Mouse (Mus musculus) bone marrow macrophage, adult 2 months (primary cell): ENCODE data around the gene Picalm.
"Not testable (repeated sequence)": the region's sequence is repeated elsewhere in the genome, so short reads cannot be mapped to it uniquely, and the experiment has no call there.

Experiments used
- CTCF ChIP-seq: IDR thresholded peaks from 2 replicates; pipeline ENCODE4 v1.5.1; 2012; ENCODE audit warnings: low read depth, mild to moderate bottlenecking, low read length, moderate library complexity
- POLR2A ChIP-seq: IDR thresholded peaks from 2 replicates; pipeline ENCODE4 v1.6.1; 2012; ENCODE audit warnings: mild to moderate bottlenecking, low read depth, low read length, borderline replicate concordance

GRCm38 (mm10) chr7:90228884-90229283, 98.9 kb downstream of the Picalm start:
- TF ChIP-seq CTCF, POLR2A: not testable (repeated sequence)
